Mouse (Mus musculus) mammary gland, adult 2 months (tissue): ENCODE data around the gene Ccdc170. TPM values are rescaled to one million over a fixed set of nuclear protein-coding genes. Genes with fewer than 3 reads are reported as not detected.

ENCODE experiments used
- polyA plus RNA-seq: library from polyadenylated mRNA; depleted of rRNA; stranded (reverse); fragments of >200 nt; gene quantifications from 2 replicates; pipeline ENCODE4 v1.2.3, GENCODE M21; 2012; ENCODE audit warnings: low replicate concordance; rRNA removed

The Ccdc170 gene
- polyA plus RNA-seq = 0.44 and 0.73 TPM in 2 replicates

DNA sequence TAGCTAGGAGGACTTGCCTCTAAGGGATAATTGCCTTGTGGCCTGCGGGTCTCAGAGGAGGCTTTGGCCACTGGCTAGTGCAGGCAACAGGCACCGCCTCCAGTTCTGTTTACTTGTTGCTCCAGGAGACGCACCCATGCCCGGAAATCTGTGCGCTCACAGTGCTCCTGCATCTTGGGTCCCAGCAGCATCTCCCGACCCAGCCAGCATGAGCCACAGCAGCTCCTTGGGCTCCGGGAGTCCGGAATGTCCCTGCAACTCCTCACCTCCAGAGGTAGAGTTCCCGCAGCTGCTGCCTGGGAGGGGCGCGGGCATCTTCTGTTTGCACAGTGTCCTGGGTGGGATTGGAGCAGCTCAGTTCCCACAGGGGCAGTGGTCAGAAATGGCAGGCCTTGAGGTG, at the start of gene Ccdc170:
Ccdc170 (plus strand) TSS at position 148 of the 400 bp plus-strand sequence.

DNA sequence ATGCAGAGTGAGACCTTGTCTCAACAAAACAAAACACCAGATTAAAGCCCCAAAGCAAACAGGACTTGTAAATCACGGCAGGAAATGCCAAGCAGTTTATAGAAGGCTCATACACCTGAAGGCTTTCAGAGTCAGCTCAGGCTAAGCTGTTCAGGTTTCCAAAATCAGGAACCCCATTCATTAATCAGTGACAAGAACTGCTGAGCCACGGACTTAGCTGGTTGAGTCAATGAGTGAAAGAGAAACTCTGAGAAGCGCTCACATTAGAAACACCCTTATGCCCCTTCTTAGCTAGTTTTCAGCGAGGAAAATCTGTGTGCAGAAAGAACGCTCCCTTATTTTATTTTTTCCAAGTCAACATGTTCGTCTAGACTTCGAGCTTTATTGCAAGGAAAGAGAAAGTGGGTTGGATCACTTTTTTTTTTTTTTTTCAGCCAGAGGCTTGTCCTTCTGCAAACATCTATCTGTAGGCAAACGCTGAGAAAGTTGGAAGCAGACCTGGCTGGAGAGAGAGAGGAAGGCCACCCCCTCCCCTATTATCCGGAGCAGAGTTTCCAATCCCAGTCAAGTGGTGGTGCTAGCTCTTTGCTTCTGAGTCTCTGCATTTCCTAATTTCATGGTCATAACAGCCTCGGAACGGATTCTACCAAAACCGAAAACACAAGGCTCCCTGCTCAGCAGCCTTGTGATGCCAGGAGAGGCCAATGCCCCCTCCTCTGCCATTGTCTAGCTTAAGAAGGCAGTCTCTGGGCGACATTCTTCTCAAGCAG, 129.3 kb downstream of the Ccdc170 start, which contains the start of gene Esr1:
Esr1 (plus strand) TSS at position 208 of the 770 bp plus-strand sequence.

Other genes with a start within 250 kb of the Ccdc170 start
- 5.2 and 9.0 TPM in 2 replicates for gene Akap12, start 216.1 kb upstream of the Ccdc170 start, polyA plus RNA-seq
- gene Zbtb2, start 94.4 kb upstream of the Ccdc170 start, polyA plus RNA-seq = 8.6 and 9.9 TPM in 2 replicates
- gene Rmnd1, start 50.1 kb upstream of the Ccdc170 start, polyA plus RNA-seq = 22.4 and 63.4 TPM in 2 replicates
- 5.8 and 11.0 TPM in 2 replicates for gene Armt1, start 50.0 kb upstream of the Ccdc170 start, polyA plus RNA-seq
- gene Esr1, start 129.1 kb downstream of the Ccdc170 start, polyA plus RNA-seq = 30.8 and 31.9 TPM in 2 replicates